Mouse (Mus musculus) G1E (cell line): ENCODE measurements around the gene Usp18. TPM values are rescaled to one million over a fixed set of nuclear protein-coding genes. Genes with fewer than 3 reads are reported as not detected.
A peak's percentile ranks its signal among the peaks of the same experiment; 100 is the strongest.

ENCODE experiments used
- ATAC-seq: 2 replicates; pipeline ENCODE4 v1.8.0; 2016; ENCODE audit warnings: mild to moderate bottlenecking; ENCODE audit not compliant: insufficient number of reproducible peaks, poor library complexity, low FRiP score, severe bottlenecking; ENCODE audit errors: extremely low read depth
- DNase-seq: peaks from one replicate; pipeline ENCODE4 v3.0.0; 2012; ENCODE audit warnings: low spot score
- H3K27me3 ChIP-seq: 2 replicates; pipeline ENCODE4 v1.6.1; 2012; ENCODE audit warnings: mild to moderate bottlenecking, low read length, inconsistent platforms; ENCODE audit not compliant: insufficient read depth
- H3K36me3 ChIP-seq: replicated peaks from 2 replicates; pipeline ENCODE3; 2012; ENCODE audit warnings: mild to moderate bottlenecking, inconsistent platforms
- H3K4me1 ChIP-seq: 2 replicates; pipeline ENCODE4 v1.6.1; 2012; ENCODE audit warnings: low read depth, low read length, inconsistent platforms, mixed read lengths; ENCODE audit not compliant: insufficient read depth
- H3K4me3 ChIP-seq: 2 replicates; pipeline ENCODE4 v1.5.1; 2012; ENCODE audit warnings: low read depth, mild to moderate bottlenecking, inconsistent platforms, low read length, moderate library complexity, mixed read lengths
- H3K9me3 ChIP-seq: replicated peaks from 2 replicates; pipeline ENCODE4 v1.6.1; 2012; ENCODE audit warnings: inconsistent platforms
- CTCF ChIP-seq: IDR thresholded peaks from 2 replicates; pipeline ENCODE4 v1.5.1; 2012; ENCODE audit warnings: low read depth, low read length, inconsistent platforms, mixed read lengths
- GATA1 ChIP-seq: IDR thresholded peaks from 2 replicates; pipeline ENCODE4 v1.6.1; 2012; ENCODE audit warnings: borderline replicate concordance, low read length, inconsistent platforms, mixed read lengths
- GATA2 ChIP-seq: IDR thresholded peaks from 2 replicates; pipeline ENCODE4 v1.6.1; 2012; ENCODE audit warnings: low read depth, low read length, inconsistent platforms, borderline replicate concordance
- POLR2AphosphoS5 ChIP-seq: IDR thresholded peaks from 2 replicates; pipeline ENCODE4 v1.6.1; 2012; ENCODE audit warnings: low read depth, low read length, inconsistent platforms; ENCODE audit not compliant: insufficient replicate concordance
- TAL1 ChIP-seq: conservative IDR thresholded peaks from 2 replicates; pipeline ENCODE4 v1.6.1; 2012; ENCODE audit warnings: low read depth, low read length, inconsistent platforms, mixed read lengths
- polyA plus RNA-seq: library from polyadenylated mRNA; stranded (reverse); fragments of >175 nt; gene quantifications from 2 replicates; pipeline ENCODE4 v1.2.3, GENCODE M21; 2012
- total RNA-seq, 2 experiments: library from RNA; stranded (forward) in 1 of 2; stranded (reverse) in 1 of 2; fragments of 200-1000 nt in 1 of 2; fragments of >200 nt in 1 of 2; fragmentation: Nextera tagmentation in 1 of 2; gene quantifications; 2 replicates each; pipeline ENCODE4 v1.2.3; 2014 to 2017

The Usp18 gene
- total and polyA plus RNA-seq, 3 experiments = 0.41 to 13.8 (median 2.3) TPM

- TF ChIP-seq POLR2AphosphoS5 = no peak
- H3K9me3 ChIP-seq = no peaks in the 10 kb centered on the region
- DNase-seq (no peak), ATAC-seq (no peak)
- H3K4me1 ChIP-seq = peaks cover 16% of the 10 kb centered on the region
- peak overlapping the region; percentile 73 for H3K4me3 ChIP-seq
- peaks cover 2% of the 10 kb centered on the region; the same call in 1 of the 2 replicates for H3K27me3 ChIP-seq
- peaks cover 14% of the 10 kb centered on the region for H3K36me3 ChIP-seq
These were observed 26.0 kb downstream of the Usp18 start for GRCm38 (mm10) chr6:121271707-121272074.

- ATAC-seq = peak; percentile 85
- peaks cover 14% of the 10 kb centered on the region for H3K36me3 ChIP-seq
- no peaks in the 10 kb centered on the region for H3K9me3 ChIP-seq
- peak; percentile 52 for DNase-seq
- no peak for TF ChIP-seq GATA2
- TF ChIP-seq CTCF = peak; percentile 41
- H3K27me3 ChIP-seq = peaks cover 3% of the 10 kb centered on the region; the same call in 1 of the 2 replicates
- peaks cover 16% of the 10 kb centered on the region for H3K4me1 ChIP-seq
- H3K4me3 ChIP-seq = peak overlapping the region; percentile 73
These were observed 26.5 kb downstream of the Usp18 start for GRCm38 (mm10) chr6:121272075-121272800.

GRCm38 (mm10) chr6:121274356-121274755, 28.6 kb downstream of the Usp18 start:
- no peak for TF ChIP-seq POLR2AphosphoS5
- TF ChIP-seq TAL1 = no peak
- TF ChIP-seq CTCF = peak; percentile 53; the same call in 1 of the 2 replicates
- no peak for TF ChIP-seq GATA2
- no peak for TF ChIP-seq GATA1
- Histone ChIP-seq H3K27me3 (peaks cover 9% of the 10 kb centered on the region), H3K4me3 (no peak overlapping the region), H3K4me1 (peaks cover 16% of the 10 kb centered on the region), H3K36me3 (peaks cover 4% of the 10 kb centered on the region), H3K9me3 (no peaks in the 10 kb centered on the region)
- DNase-seq (peak; percentile 14), ATAC-seq (no peak)

GRCm38 (mm10) chr6:121284132-121284531, 38.4 kb downstream of the Usp18 start:
- Histone ChIP-seq H3K4me1 (no peaks in the 10 kb centered on the region), H3K9me3 (no peaks in the 10 kb centered on the region), H3K4me3 (no peak overlapping the region), H3K36me3 (no peaks in the 10 kb centered on the region), H3K27me3 (peaks cover 15% of the 10 kb centered on the region)
- DNase-seq = no peak
- no peak for ATAC-seq
- TF ChIP-seq GATA2 = no peak
- no peak for TF ChIP-seq TAL1
- no peak for TF ChIP-seq POLR2AphosphoS5
- no peak for TF ChIP-seq CTCF
- no peak for TF ChIP-seq GATA1

GRCm38 (mm10) chr6:121299317-121299716, 53.6 kb downstream of the Usp18 start:
- H3K9me3 ChIP-seq = no peaks in the 10 kb centered on the region
- DNase-seq (no peak), ATAC-seq (no peak)
- no peak for TF ChIP-seq TAL1
- no peak for TF ChIP-seq GATA1
- TF ChIP-seq CTCF = no peak
- no peak for TF ChIP-seq POLR2AphosphoS5
- TF ChIP-seq GATA2 = no peak
- H3K4me1 ChIP-seq = no peaks in the 10 kb centered on the region
- H3K27me3 ChIP-seq = peaks cover 6% of the 10 kb centered on the region; the same call in 1 of the 2 replicates
- no peaks in the 10 kb centered on the region for H3K36me3 ChIP-seq
- H3K4me3 ChIP-seq = no peak overlapping the region

GRCm38 (mm10) chr6:121299954-121300353, 54.2 kb downstream of the Usp18 start, which contains the start of gene Slc6a13:
Slc6a13 (plus strand) TSS chr6:121300227.
- Histone ChIP-seq H3K9me3 (no peaks in the 10 kb centered on the region), H3K4me3 (no peak within 1 kb of the TSS), H3K36me3 (no peaks in the 10 kb centered on the region), H3K4me1 (no peaks in the 10 kb centered on the region), H3K27me3 (peaks cover 6% of the 10 kb centered on the region; the same call in 1 of the 2 replicates)
- DNase-seq (no peak), ATAC-seq (no peak)
- TF ChIP-seq POLR2AphosphoS5 = no peak
- TF ChIP-seq TAL1 = no peak
- TF ChIP-seq CTCF = no peak
- TF ChIP-seq GATA2 = no peak
- TF ChIP-seq GATA1 = no peak

- no peaks in the 10 kb centered on the region for H3K36me3 ChIP-seq
- H3K4me3 ChIP-seq = no peak overlapping the region
- no peak for ATAC-seq
- TF ChIP-seq GATA2 = no peak
- TF ChIP-seq CTCF = no peak
- TF ChIP-seq TAL1 = no peak
- TF ChIP-seq POLR2AphosphoS5 = no peak
- H3K4me1 ChIP-seq = no peaks in the 10 kb centered on the region
- H3K27me3 ChIP-seq = peaks cover 6% of the 10 kb centered on the region; the same call in 1 of the 2 replicates
- DNase-seq = no peak
- no peaks in the 10 kb centered on the region for H3K9me3 ChIP-seq
These were observed 54.8 kb downstream of the Usp18 start for GRCm38 (mm10) chr6:121300504-121300903.
